Mouse (Mus musculus): ENCODE data around the gene Unc5c. TPM values are rescaled to one million over a fixed set of nuclear protein-coding genes. Genes with fewer than 3 reads are reported as not detected.

Gene Unc5c
- total RNA-seq, 2 experiments from 2014 or later: 3.3 to 3.9 TPM

- DNase-seq: no peak
These were observed 44.8 kb downstream of the Unc5c start for GRCm38 (mm10) chr3:141509772-141510171.

DNA sequence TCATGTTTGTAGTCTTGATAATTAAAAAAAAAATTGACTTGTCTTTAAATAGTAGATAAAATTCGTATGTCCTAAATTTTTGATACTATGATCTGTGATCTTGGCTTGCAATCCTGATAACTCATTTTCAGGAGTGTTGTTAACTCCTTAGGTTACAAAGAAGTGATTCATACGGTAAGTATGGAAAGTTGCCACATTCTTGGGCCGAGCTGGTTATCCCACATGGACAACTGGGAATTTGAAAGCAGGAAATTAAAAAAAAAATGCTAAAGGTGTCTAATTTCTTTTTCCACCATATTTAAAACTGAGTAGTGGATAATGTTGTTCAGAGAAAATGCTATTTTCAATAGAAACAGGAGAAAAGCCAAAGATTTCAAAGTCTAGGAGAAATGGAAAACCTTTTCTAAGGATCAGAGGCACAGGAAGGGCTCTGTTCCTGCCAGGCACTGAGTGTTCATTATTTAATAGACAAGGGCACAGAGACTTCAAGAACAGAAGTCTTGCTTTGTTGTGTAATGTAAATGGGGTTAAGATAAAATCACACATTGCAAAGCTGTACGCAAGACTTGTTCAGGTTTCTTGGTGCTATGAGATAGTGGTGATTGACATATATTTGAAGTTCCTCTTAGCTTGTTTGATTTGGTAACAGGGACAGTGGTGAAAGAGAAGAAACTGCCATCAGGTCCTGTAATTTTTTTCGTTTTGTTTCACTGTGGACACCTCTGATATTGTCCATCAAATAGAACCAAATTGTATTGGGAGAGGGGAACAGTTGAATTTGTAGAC lies 46.4 kb downstream of the Unc5c start:
- DNase-seq: no peak

GRCm38 (mm10) chr3:141528751-141529150 lies 63.7 kb downstream of the Unc5c start:
- no peak for DNase-seq

- DNase-seq: no peak
These were observed 64.6 kb downstream of the Unc5c start for GRCm38 (mm10) chr3:141529599-141529998.

GRCm38 (mm10) chr3:141533861-141534260 lies 68.8 kb downstream of the Unc5c start:
- DNase-seq: no peak

- DNase-seq: no peak
These were observed 71.8 kb downstream of the Unc5c start for GRCm38 (mm10) chr3:141536857-141537256.

DNA sequence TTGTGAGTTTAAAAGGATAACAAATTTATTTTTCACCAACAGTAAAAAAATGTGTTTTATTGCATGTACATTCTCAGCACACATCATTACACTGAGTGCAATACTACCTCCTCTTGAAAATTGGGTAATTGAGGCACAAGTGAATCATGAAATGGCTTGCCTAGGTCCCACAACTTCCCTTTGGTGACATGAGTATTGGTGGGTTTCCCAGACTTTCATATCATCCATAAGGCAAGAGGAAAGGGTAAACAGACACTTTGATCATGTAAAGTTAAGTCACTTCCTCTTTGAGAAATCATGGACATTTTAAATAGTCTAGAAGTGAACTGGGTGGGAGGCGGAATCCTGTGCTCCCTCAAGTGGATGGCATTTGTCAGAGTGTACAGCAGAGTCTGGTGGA lies 73.1 kb downstream of the Unc5c start:
- DNase-seq: no peak

- no peak for DNase-seq
These were observed 75.7 kb downstream of the Unc5c start for GRCm38 (mm10) chr3:141540749-141541148.

- DNase-seq: no peak
These were observed 82.4 kb downstream of the Unc5c start for GRCm38 (mm10) chr3:141547341-141547814.

- DNase-seq: peak; percentile 0 to 10
These were observed 84.6 kb downstream of the Unc5c start for GRCm38 (mm10) chr3:141549661-141550060.

GRCm38 (mm10) chr3:141552960-141553359 lies 87.9 kb downstream of the Unc5c start:
- DNase-seq: no peak

DNA sequence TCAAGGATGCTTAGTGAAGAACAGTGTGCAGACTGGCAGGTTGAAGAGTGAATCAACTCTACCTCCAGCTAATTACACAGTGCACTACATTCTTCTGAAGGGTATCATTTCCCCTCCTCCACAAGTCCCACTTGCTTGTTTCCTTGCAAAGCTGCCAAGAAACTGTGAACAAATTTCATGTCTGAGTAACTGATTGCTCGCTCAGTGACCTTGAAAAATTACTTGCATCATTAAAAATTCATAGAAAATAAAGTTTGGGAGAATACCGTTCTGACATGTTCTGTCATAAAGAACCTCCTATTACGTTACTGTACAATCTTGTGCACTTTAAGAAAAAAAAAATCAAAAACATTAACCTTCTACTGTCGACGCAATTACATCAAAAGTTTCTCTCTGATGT lies 92.1 kb downstream of the Unc5c start:
- DNase-seq: no peak

DNA sequence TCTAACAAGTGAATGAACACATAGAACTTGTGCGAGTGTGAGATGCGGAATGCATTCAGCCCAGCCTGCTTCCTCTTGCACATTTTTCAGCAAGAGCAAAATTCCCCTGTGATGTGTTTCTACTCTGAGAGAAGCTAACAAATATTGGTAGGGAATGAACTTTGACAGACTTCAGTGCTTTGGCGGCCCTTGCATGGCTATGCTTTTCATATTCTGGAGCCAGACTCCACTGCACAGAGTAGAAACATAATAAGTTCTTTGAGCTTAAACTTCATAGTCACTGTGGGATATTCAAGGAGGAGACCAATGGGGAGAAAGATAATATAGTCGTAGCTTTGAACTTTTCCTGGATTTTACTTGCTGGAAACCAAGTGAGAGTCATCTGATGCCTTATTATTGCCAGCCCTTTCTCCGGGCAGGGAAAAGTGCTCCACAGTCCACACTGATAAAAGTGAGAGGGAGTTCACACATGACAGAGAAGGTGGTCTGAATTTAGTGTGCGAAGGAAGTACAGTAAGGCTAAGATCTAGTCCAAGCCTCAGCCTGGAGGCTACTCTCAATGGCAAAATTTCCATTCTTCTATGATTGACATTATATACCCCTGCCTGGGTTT lies 110.2 kb downstream of the Unc5c start:
- no peak for DNase-seq

- DNase-seq: no peak
These were observed 112.4 kb downstream of the Unc5c start for GRCm38 (mm10) chr3:141577382-141577781.

GRCm38 (mm10) chr3:141581190-141581891 lies 116.3 kb downstream of the Unc5c start:
- no peak for DNase-seq

DNA sequence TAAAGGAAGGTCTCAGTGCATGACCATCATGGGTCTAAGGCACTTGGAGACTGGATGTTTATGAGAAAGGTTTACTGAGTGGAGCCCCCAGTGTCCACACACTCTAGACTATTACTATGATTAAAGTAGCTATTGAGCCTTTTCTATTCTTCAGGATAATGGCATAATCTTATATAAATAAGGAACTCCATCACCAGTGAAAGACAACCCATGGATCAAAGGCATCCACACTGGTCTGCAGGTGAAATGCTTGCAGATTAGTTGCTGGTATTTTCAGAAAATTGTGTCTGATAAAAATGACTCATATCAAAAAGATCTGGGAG lies 116.8 kb downstream of the Unc5c start:
- DNase-seq: no peak

DNA sequence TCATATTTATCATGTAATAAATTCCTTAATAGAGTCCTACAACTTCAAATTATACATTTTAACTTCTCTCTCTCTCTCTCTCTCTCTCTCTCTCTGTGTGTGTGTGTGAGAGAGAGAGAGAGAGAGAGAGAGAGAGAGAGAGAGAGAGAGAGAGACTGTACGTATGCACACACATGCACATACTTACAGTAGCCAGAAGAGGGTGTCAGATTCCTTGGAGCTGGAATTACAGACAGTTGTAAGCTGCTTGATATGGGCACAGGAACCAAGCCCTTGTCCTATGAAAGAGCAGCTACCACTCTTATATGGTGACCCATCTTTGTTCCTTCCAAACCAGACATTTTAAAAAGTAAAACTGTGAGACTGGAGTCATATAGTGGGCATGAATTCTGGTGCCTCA lies 118.2 kb downstream of the Unc5c start:
- no peak for DNase-seq

DNA sequence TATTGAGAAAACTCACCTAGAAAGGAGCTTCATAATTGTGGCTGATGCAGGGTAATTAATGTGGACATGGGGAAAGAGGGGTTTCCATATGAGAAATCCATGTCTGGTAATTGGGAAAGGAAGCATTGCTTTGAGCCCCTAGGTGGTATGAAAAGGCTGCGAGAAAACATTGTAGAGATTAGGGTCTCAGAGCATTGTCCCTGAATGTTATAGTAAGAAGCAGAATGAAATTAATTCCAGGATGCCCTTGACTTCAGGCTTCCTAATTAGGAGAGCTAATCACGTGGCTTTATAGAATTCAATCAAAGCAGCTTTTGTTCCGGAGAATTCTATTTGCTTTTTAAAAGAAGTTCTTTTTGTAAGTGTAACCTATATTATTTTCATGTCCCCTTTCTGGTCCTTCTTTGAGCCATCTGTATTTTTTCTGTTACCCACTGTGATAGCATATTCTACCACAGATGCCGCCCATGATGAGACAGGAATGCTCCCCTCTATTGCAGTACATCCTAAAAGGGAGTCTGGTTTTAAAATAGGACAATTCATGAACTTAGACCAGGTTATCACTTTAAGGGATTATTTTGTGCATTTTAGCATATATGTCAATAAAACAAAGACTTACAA lies 124.5 kb downstream of the Unc5c start:
- no peak for DNase-seq

- DNase-seq: no peak
These were observed 128.2 kb downstream of the Unc5c start for GRCm38 (mm10) chr3:141593249-141593648.

DNA sequence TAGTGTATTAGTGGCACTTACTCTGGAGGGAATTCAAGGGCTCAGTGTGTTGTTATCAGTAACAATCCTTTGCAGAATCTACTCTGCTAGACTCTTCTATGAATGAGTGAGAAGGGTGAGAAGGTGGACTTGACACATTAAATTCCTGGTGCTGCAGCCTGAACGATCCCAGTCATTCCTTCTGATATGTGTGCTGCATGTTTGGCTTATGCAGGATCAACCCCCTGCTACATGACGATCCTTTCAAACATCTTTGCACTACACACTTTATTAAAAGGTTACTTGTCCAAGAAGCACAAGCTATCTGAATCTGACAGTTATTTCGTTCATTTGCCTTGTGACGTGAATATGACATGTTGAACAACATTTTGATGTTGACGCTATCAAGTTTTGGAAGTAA lies 129.1 kb downstream of the Unc5c start:
- DNase-seq: no peak

- peak in 1 of 2 experiments; percentile 7 for DNase-seq
These were observed 130.1 kb downstream of the Unc5c start for GRCm38 (mm10) chr3:141595073-141595472.

- peak in 1 of 2 experiments; percentile 15 for DNase-seq
These were observed 131.4 kb downstream of the Unc5c start for GRCm38 (mm10) chr3:141596461-141596860.

DNA sequence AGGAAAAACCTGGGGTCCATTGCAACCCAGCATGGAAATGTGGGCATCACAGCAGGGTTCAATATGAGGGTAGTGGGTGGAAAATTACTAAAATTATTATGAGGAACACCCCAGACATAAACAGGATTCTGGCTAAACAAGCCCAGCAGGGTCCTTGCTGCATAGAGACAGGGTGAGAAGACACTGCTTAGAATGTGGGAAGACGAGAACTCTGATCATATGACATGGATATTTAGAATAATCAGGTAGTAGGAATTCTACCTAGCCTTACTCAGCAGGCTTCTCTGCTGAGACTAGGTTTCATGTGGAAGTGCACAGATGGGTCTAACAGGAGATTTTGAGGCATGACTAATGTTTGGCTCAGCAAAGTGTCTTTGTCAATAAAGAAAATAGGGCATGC lies 131.9 kb downstream of the Unc5c start:
- no peak for DNase-seq

Measured in adrenal gland, postnatal 36 days (tissue).